12 mouse cellular contexts compared by ENCODE assay signal in genomic region chr17:15743379-15743778, GRCm38 (mm10). TPM values are rescaled to one million over a fixed set of nuclear protein-coding genes. Genes with fewer than 3 reads are reported as not detected.
DNase-seq lines count a peak whose midpoint lies in the region; ATAC-seq and TF ChIP-seq lines count a peak whose summit lies in the region.
"Had no signal": no experiment of that assay in that cellular context is flagged by ENCODE, and none has a peak within 500 bp of the region (broad histone marks: within the 10 kb centered on the region; RNA-seq: fewer than 3 reads in every experiment).

No protein-coding gene starts in this region.

- H3K4me1 ChIP-seq in heart, embryonic 16.5 days (ENCODE audit: control insufficient read depth, insufficient read depth, low read length), result no peaks in the 10 kb centered on the region
- no peaks in the 10 kb centered on the region for H3K4me1 ChIP-seq in forebrain, postnatal 0 days (ENCODE audit: insufficient read depth)

- WGBS in heart, embryonic 16.5 days, result 68% methylated on average over 5 of the region's 5 CpGs
- 86% methylated on average over 5 of the region's 5 CpGs for WGBS in forebrain, postnatal 0 days

- H3K4me2 ChIP-seq in heart, embryonic 16.5 days (ENCODE audit: low read depth, low read length), result no peak overlapping the region
- no peak overlapping the region for H3K4me2 ChIP-seq in forebrain, postnatal 0 days (ENCODE audit: low read depth)

- no peak overlapping the region for H3K9ac ChIP-seq in heart, embryonic 16.5 days (ENCODE audit: low read length)
- no peak overlapping the region for H3K9ac ChIP-seq in forebrain, postnatal 0 days
- H3K9ac ChIP-seq: liver, embryonic 14.5 days had no signal

- H3K9me3 ChIP-seq in heart, embryonic 16.5 days (replicated peaks; ENCODE audit: control insufficient read depth, low read length), result no peaks in the 10 kb centered on the region
- H3K9me3 ChIP-seq in forebrain, postnatal 0 days (ENCODE audit: low read length), result no peaks in the 10 kb centered on the region

- H3K4me3 ChIP-seq in heart, embryonic 16.5 days (ENCODE audit: low read length), result no peak overlapping the region
- no peak overlapping the region for H3K4me3 ChIP-seq in forebrain, postnatal 0 days (ENCODE audit: low read depth, low read length)
- H3K4me3 ChIP-seq: myocyte had no signal

- H3K36me3 ChIP-seq in heart, embryonic 16.5 days (ENCODE audit: control insufficient read depth, insufficient read depth), result peaks cover 37% of the 10 kb centered on the region
- H3K36me3 ChIP-seq in forebrain, postnatal 0 days (ENCODE audit: insufficient read depth), result peaks cover 32% of the 10 kb centered on the region

- DNase-seq in layer of hippocampus, adult 9-11 months, result peak; percentile 25
- DNase-seq in layer of hippocampus, postnatal 25 days (ENCODE audit: extremely low spot score in 1 of 2, low spot score in 1 of 2), result no peak
- DNase-seq in CD4-positive helper T cell, adult 2 months (ENCODE audit: low read depth, low spot score), result peak; percentile 69
- peak; percentile 26 for DNase-seq in MEL-GATA-1-ER (ENCODE audit: extremely low read depth, low read depth)
- DNase-seq in kidney, postnatal 14 days, result no peak
- DNase-seq in spleen, postnatal 10 days (ENCODE audit: low spot score in 2 of 2), result no peak
- DNase-seq in forebrain, postnatal 0 days, result no peak
- DNase-seq: kidney, adult 11 months; retina, postnatal 1 day had no signal

- H3K27ac ChIP-seq in heart, embryonic 16.5 days (ENCODE audit: low read length), result peak overlapping the region; percentile 32; the same call in 1 of the 2 replicates
- no peak overlapping the region for H3K27ac ChIP-seq in forebrain, postnatal 0 days (ENCODE audit: low read depth, low read length)
- H3K27ac ChIP-seq: liver, embryonic 14.5 days had no signal

- H3K27me3 ChIP-seq in heart, embryonic 16.5 days (ENCODE audit: control insufficient read depth, insufficient read depth, low read length), result no peaks in the 10 kb centered on the region
- H3K27me3 ChIP-seq in forebrain, postnatal 0 days (ENCODE audit: insufficient read depth, low read length), result no peaks in the 10 kb centered on the region

- ATAC-seq in heart, embryonic 16.5 days (replicated peaks; ENCODE audit: extremely low read depth, insufficient read depth, low FRiP score), result peak; percentile 77; the same call in 1 of the 2 replicates
- ATAC-seq in forebrain, postnatal 0 days, result no peak

- no peak for TF ChIP-seq CTCF in forebrain, postnatal 0 days (IDR thresholded peaks at IDR 0.05; ENCODE audit: low read depth)

RNA-seq across cellular contexts. Expression of gene Chd1, which starts 38.6 kb away (rescaled TPM):
- total RNA-seq in layer of hippocampus, postnatal 25 days (2021), result 10 to 100 TPM; 22.8 to 29.1 TPM
- polyA plus RNA-seq in heart, embryonic 16.5 days (2015; fragmentation: Nextera tagmentation; extraction: Ambion mirVana), result 14.7 TPM in 2 replicates
- total RNA-seq in forebrain, postnatal 0 days (2014; rRNA removed), result 14.5 and 20.5 TPM in 2 replicates
- 9.9 and 14.2 TPM in 2 replicates for polyA plus RNA-seq in forebrain, postnatal 0 days (2015; fragmentation: Nextera tagmentation; extraction: Ambion mirVana)

Comparison
In these comparisons a context has a peak if more than half of its experiments do, and no peak if none do; other contexts are left out.
1. DNase-seq: peak in layer of hippocampus, adult 9-11 months (single experiment), CD4-positive helper T cell, adult 2 months (single experiment) and MEL-GATA-1-ER (single experiment); none in layer of hippocampus, postnatal 25 days (0 of 2), kidney, postnatal 14 days (single experiment), spleen, postnatal 10 days (0 of 2) and forebrain, postnatal 0 days (single experiment).